Mouse (Mus musculus): ENCODE data around the gene Rpl9-ps1.

The Rpl9-ps1 gene

DNA sequence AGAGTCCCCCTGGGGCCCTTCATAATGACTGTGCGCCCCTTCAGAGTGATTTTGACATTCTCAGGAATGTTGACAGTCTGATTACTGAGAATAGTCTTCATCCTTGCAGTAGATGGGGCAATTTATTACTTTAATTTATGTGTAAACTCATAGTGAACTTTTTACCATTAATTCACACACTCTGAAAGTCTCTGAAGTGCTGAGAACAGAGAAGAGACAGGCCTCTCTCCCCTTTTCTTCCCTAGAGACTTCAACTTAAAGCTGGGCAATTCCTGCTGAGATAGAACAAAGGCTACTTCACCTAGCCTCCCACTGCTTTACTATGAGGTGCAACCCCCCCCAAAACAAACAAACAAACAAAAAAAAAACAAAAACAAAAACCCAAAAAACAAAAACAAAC, at the start of gene Rpl9-ps1:
Gene Rpl9-ps1 (minus strand): TSS at position 101 of the 400 bp plus-strand sequence.
- no peak for DNase-seq (ENCODE audit: extremely low read depth, low read depth)

DNA sequence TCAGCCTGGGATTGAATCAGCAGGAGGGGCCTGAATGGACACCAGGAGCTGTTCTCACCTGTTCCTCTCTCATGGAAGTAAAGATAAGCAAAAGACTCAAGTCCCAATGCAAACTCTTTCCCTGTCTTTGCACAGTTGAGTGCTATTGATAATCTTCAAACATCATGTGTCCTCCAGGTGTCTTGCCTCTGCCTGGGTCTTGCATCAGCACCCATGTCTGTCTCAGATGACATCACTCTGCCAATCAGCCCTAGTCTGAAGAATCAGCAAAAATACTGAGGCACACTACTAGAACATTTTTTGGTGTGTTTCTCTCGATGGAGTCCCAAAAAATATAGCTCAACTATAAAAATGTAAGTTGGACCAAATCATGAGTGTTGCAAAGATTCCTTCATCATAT, 46.6 kb upstream of the Rpl9-ps1 start:
- no peak for DNase-seq (ENCODE audit: extremely low read depth, low read depth)

DNA sequence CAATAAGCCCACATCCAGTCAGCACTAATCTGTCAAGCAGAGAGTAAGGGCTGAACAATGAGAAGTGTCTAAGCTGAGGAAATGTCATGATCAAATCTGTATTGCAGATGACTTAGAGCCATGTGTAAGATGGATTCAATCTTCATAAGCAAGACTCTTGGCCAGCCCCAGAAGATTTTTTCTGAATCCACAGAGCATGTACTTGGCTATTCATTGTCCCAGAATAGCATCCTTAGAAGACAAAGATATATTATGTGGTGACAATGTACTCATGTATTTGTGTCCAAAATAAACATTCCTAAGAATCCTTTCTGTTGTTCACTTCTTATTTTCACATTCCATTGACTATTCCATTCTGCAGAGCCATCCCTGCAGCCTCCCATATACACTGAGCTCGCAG, 44.5 kb upstream of the Rpl9-ps1 start:
- no peak for DNase-seq (ENCODE audit: extremely low read depth, low read depth)

GRCm38 (mm10) chr11:83675665-83676064, 30.2 kb upstream of the Rpl9-ps1 start:
- no peak for DNase-seq (ENCODE audit: extremely low read depth, low read depth)

DNA sequence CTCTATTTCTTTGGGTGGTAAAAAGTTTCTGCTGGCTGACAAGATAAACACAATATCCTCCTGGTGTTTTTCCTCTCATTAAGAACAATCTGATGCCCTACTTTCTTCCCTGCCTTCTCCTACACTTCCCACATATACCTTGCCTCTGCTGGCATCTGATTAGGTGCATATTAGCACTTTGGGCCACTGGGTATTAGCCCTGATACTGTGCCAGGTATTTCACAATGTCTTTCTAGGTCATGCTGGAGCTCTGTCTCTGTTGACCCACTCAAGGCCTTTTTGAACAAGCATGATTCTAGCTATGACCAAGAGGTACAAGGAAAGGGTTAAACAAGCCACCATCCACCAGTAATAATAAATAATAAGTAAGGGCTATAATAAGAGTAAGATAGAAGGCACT, 26.3 kb upstream of the Rpl9-ps1 start:
- DNase-seq (ENCODE audit: extremely low read depth, low read depth): no peak

DNA sequence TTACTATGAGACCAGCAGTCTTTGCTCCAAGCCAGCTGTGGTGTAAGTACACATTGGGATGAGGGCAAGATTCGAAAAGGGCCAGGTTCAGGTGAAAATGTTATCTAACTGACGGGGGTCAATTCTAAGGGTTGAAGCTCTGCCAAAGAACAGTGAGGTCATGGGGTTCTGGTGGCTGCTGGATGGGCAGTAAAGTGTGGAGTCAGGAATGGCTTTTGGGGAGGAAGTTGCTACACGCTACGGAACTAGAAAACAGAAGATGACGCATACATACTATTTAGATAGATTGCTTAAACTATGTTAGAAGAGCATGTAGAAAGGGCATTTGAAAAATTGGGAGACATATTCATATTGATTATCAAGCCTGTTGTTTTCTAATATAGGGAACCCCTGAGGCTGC, 18.1 kb upstream of the Rpl9-ps1 start:
- no peak for DNase-seq (ENCODE audit: extremely low read depth, low read depth)

- DNase-seq (ENCODE audit: extremely low read depth, low read depth): no peak
These were observed 16.8 kb upstream of the Rpl9-ps1 start, which contains the start of gene Ccl4 for GRCm38 (mm10) chr11:83662204-83662603. TSS of gene Ccl4 (plus strand) at chr11:83662584.

DNA sequence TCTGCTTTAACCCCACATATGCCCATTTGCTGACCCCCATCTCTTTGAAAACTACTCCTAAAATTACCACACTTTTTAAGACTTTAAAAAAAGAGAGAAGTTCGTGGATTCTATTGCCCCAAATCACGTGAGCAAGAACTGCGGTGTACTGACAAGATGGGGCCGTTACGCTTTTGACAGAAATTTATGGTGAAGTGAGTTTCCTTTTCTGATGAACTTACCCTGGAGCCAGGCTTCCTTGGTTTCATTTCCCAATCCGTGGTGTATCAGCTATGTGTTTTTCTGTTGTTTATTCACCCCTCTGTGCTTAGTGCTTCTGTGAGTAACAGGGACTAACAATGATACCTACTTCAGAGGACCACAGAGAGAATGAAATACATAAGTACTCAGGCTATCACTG, 13.4 kb upstream of the Rpl9-ps1 start:
- DNase-seq (ENCODE audit: extremely low read depth, low read depth): no peak

- no peak for DNase-seq (ENCODE audit: extremely low read depth, low read depth)
These were observed 12.1 kb upstream of the Rpl9-ps1 start for GRCm38 (mm10) chr11:83657508-83657907.

- DNase-seq (ENCODE audit: extremely low read depth, low read depth): no peak
These were observed 9.2 kb upstream of the Rpl9-ps1 start for GRCm38 (mm10) chr11:83654606-83655005.

- DNase-seq (ENCODE audit: extremely low read depth, low read depth): no peak
These were observed 4.0 kb upstream of the Rpl9-ps1 start, which contains the start of gene Ccl3 for GRCm38 (mm10) chr11:83649305-83649841. TSS of gene Ccl3 (minus strand) at chr11:83649355.

DNA sequence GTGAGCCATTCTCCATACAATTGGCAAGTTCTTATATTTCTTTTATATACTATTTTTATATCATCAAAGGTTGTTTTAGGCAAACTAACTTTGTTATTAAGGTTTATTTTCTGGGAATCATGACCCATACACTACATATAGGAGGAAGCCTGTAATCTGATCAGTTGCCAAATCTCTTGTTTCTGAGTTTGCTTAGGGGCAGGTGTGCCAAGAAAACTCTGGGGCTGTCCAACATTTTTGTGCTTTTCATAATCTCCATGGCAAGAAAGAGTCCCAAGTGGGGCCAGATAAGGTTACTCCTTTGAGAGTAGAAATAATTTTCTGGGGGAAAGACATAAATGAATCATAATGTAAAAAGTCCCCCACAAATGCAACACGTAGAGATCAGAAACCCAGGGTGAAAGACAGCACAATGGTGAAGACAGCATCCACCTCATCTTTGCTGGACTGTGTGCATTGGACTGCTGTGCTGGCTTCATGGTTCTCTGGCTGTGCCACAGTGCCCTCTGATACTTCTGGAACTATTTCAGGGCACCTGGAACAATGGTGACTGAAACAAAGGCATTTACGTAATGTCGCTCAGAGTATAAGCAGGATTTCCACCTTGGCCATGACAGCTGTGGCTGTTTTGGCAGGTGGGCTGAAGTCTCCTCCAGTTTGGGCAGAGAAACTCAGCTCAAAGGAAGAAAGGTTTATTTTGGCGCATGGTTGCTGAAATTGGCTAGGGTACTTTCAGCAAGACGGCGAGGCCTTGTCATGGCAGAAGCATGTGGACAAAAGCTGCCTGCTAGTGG, 1.1 kb upstream of the Rpl9-ps1 start:
- no peak for DNase-seq (ENCODE audit: extremely low read depth, low read depth)

- no peak for DNase-seq (ENCODE audit: extremely low read depth, low read depth)
These were observed 4.2 kb downstream of the Rpl9-ps1 start for GRCm38 (mm10) chr11:83641216-83641615.

DNA sequence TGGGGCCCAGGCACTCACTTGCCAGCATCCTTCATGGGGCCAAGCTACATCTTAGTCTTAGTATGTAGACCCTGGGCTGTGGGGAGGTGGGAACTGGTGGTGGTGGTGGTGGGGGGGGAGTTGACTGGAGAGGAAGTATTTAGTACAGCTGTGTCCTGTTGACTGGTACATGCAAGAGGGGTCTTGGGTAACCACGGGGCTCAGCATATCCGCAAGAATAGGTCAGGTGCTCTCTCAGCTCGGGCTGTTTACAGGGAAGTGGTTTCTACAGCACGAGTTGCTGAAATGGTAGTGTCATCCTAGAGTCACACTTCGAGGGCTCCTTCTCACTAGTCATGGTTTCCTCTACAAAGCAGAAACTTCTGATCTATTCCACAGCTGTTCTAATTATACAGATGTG, 5.3 kb downstream of the Rpl9-ps1 start:
- DNase-seq (ENCODE audit: extremely low read depth, low read depth): no peak

GRCm38 (mm10) chr11:83639533-83639932, 5.9 kb downstream of the Rpl9-ps1 start:
- DNase-seq (ENCODE audit: extremely low read depth, low read depth): peak; percentile 13

DNA sequence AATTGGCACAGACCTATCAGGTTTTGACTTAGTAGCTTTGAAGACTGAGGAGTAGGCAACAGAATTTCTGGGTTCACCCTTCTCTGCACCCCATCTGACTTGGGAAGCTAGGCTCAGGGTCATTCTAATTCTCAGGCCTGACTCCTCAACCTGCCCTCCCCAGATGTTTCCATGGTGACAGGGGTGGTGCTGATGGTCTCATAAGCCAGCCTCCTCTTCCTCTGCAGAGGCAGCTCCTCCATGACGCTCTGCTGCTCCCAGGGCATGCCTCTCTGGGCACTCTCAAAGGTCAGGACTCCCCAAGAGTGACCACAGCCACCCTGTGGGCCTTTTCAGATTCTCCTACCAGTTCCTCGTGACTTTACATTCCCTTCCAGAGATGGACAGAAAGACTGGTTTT, 6.5 kb downstream of the Rpl9-ps1 start:
- no peak for DNase-seq (ENCODE audit: extremely low read depth, low read depth)

GRCm38 (mm10) chr11:83636742-83637235, 8.6 kb downstream of the Rpl9-ps1 start:
- DNase-seq (ENCODE audit: extremely low read depth, low read depth): no peak

DNA sequence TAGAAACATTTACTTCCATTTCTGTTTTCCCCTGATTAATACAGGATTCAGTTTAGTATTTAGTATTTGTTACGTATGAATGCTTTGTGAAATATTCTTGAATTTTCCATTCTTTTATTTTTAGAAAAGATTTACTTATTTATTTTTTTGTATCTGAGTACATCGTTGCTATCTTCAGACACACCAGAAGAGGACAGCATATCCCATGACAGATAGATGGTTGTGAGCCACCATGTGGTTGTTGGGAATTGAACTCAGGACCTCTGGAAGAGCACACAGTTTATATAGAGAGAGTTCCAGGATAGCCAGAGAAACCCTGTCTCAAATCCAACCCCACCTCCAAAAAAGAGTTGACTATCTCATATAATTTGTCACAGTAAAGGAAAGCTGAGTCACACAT, 10.5 kb downstream of the Rpl9-ps1 start:
- no peak for DNase-seq (ENCODE audit: extremely low read depth, low read depth)

DNA sequence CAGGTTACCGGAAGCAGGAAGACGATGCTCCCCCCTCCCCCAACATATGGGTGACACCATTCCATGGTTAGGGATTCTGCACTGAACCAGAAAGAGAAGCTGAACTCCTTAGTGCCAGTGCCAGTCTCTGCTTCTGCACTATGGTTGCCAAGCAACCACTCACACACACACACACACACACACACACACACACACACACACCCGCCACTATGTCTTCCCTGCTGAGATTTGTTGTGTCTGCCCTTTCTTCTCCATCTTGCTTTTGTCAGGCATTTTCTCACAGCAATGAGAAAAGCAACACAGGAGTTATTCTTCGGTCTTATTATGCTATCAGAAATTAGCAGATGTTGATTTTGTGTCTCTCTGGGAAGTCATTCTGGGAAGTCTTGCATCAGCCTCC, 11.0 kb downstream of the Rpl9-ps1 start:
- no peak for DNase-seq (ENCODE audit: extremely low read depth, low read depth)

GRCm38 (mm10) chr11:83632744-83633143, 12.7 kb downstream of the Rpl9-ps1 start:
- DNase-seq (ENCODE audit: extremely low read depth, low read depth): no peak

- no peak for DNase-seq (ENCODE audit: extremely low read depth, low read depth)
These were observed 14.4 kb downstream of the Rpl9-ps1 start for GRCm38 (mm10) chr11:83631065-83631464.

GRCm38 (mm10) chr11:83630630-83631029, 14.8 kb downstream of the Rpl9-ps1 start:
- DNase-seq (ENCODE audit: extremely low read depth, low read depth): no peak

DNA sequence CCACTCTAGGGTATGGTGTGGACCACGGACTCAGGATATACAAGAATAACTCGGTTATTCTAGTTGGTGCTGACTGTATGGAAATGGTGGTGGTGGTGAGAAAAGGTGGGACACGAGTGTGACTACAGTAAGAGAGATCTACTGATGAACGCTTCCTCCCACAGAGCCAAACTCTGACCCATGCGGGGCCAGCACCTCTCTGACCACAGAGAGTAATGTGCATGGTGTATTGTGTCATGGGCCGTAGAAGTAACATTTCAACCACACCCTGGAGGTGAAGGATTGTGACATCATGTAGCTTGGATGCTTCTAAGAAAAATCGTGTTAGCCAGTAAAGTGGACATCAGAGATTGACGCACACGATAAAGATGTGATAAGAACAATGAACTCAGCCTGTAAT, 16.6 kb downstream of the Rpl9-ps1 start:
- no peak for DNase-seq (ENCODE audit: extremely low read depth, low read depth)
